Mouse (Mus musculus): ENCODE data around the gene Rasal2.

The Rasal2 gene

GRCm38 (mm10) chr1:157346661-157347060 lies 65.7 kb downstream of the Rasal2 start:
- in situ Hi-C loops (cut with MboI) = no loop called here

- in situ Hi-C loops (cut with MboI) = no loop called here
Observed at GRCm38 (mm10) chr1:157343519-157343918, 68.9 kb downstream of the Rasal2 start.

DNA sequence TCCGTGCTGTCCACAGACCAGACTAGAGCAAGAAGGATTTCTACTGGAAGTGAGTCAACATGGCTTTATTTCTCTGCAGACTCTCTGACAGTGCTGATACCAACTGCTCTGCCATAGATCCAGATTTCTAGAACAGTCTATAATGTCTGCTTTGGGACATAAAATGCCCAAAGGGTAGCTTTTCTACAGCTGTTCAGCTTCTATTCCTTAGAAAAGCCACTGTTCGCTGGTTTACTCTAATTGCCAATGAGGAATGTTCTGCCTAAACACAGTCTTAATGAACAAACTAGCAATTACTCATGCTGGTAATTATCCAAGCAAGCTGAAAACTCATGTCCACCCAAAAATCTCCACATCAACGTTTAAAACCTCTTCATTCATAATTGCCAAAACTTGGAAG lies 77.6 kb downstream of the Rasal2 start:
- in situ Hi-C loops (cut with MboI) = no loop called here

- in situ Hi-C loops (cut with MboI) = no loop called here
Observed at GRCm38 (mm10) chr1:157328068-157328467, 84.3 kb downstream of the Rasal2 start.

DNA sequence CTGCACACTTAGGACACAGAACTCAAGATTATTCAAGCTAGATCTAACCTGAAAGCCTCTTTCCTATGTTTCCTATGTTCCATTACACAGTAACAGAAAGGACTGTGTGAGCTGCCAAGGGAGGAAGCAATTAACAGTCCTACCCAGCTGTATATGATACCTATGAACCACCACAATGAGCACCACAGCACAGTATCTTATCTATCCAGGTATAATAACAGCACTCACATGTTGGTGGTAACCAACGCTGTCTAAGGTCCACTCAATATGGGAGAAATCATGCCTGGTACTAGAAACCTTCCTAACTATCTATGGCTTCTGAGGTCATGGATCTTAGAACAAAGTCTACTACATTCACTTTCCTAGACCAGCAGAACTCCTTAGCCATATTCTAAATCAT lies 89.3 kb downstream of the Rasal2 start:
- in situ Hi-C loops (cut with MboI) = no loop called here

DNA sequence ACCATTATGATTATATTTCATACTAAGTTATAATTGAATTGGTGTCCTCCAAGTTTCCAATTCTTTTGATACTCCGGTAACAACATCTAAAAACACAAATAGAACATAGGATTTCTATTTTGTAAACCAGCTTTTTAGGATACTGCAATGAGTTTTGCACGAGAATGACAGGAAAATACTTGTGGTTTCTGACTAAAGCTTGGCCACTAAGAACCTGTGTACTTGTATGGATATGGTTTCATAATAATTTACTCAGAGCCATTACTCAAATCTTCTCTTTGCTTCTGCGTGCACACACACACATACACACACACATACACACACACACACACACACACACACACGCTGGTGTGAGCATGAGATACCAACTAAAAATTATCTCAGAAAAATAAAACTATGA lies 93.5 kb downstream of the Rasal2 start:
- in situ Hi-C loops (cut with MboI) = no loop called here

DNA sequence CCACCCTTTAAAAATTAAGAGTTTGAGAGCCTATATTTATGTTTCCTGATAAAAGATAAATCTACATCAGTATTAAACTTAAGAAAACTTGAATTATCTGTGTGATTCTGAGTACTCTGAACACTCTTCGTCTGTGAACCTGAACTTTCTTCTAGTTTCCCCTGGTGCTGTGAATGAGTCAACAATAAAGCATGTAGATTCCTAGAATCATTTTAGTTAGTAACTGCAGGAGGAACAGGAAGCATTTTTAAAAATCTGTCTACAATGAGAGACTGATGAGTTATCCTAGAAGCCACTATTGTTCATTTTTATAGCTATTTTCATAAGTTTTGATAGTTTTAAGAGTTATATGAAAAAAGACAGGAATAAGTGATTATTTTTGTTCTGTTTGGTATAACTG lies 111.1 kb downstream of the Rasal2 start:
- in situ Hi-C loops (cut with MboI) = no loop called here

DNA sequence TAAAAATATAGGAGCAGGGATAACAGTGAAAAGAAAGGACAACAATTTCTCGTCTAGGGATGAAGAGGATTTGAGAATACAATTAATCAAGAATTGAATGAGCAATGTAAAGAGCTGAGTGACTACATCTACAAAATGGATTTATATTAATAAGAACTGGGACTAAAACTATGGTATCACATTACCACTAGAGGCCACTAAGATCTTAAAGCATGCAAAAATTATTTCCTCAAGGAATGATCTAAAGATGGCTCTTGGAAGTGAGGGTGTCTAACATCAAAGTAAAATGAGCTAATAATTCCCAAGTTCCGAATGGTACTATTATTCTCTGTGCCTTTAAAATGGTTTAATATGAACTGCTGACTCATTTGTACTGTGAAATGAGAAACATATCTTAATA lies 112.8 kb downstream of the Rasal2 start:
- in situ Hi-C loops (cut with MboI) = no loop called here

GRCm38 (mm10) chr1:157298990-157299389 lies 113.4 kb downstream of the Rasal2 start:
- in situ Hi-C loops (cut with MboI) = no loop called here

- in situ Hi-C loops (cut with MboI) = no loop called here
Observed at GRCm38 (mm10) chr1:157297137-157297536, 115.3 kb downstream of the Rasal2 start.

- in situ Hi-C loops (cut with MboI) = no loop called here
Observed at GRCm38 (mm10) chr1:157295868-157296267, 116.5 kb downstream of the Rasal2 start.

DNA sequence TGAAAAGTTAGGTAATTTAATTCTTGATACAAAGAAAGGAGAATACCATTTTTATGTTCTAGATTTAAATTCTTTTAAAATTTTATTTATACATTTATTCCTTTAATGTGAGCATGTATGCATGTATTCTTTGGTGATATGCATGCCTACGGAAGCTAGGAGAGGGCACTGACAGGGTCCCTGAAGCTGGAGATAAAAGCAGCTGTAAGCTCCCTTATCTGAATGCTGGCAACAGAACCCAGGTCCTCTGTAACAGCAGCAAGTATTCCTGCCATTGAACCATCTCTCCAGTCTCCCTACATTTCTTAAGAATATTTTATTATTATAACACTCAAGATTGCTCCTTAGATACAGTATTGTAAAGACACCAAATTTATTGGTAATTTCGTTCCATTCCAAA lies 122.2 kb downstream of the Rasal2 start:
- in situ Hi-C loops (cut with MboI) = no loop called here

DNA sequence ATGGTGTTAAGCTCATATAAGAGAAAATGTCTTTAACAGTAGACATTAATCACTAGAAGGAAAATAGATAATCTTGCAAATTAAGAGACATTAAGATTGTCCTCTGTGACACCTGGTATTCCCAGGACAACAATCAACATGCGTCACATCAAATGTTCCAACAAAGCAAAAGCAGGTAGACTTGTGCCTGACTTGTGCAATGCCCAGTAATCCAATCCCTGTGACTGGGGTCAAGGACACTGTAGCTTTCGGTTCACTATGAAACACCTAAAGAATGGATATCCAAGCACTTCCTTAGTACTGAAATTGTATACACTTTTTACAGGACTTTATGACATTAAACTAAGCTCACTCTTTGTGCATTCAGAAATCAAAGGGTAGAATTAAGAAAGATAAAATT lies 123.1 kb downstream of the Rasal2 start:
- in situ Hi-C loops (cut with MboI) = no loop called here

GRCm38 (mm10) chr1:157286561-157286960 lies 125.8 kb downstream of the Rasal2 start:
- in situ Hi-C loops (cut with MboI) = no loop called here

- in situ Hi-C loops (cut with MboI) = no loop called here
Observed at GRCm38 (mm10) chr1:157285366-157285765, 127.0 kb downstream of the Rasal2 start.

DNA sequence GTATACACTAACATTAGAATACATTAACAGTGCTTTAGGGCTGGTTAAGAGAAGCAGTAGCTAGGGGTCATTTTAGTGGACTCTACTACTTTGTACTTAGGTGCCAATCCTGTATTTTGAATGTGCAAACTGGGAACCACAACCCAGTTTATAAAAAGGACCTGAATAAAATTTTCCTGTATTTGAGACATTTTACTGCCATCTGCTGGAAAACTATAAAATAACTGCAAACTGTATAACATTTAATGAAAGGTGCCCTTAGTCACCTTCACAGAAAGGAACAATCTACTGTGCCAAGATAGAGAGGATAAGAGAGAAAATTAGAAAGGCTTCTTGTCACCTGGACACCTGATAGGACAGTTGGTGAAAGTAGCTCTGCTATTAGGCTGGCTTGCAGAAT lies 131.6 kb downstream of the Rasal2 start:
- in situ Hi-C loops (cut with MboI) = no loop called here

DNA sequence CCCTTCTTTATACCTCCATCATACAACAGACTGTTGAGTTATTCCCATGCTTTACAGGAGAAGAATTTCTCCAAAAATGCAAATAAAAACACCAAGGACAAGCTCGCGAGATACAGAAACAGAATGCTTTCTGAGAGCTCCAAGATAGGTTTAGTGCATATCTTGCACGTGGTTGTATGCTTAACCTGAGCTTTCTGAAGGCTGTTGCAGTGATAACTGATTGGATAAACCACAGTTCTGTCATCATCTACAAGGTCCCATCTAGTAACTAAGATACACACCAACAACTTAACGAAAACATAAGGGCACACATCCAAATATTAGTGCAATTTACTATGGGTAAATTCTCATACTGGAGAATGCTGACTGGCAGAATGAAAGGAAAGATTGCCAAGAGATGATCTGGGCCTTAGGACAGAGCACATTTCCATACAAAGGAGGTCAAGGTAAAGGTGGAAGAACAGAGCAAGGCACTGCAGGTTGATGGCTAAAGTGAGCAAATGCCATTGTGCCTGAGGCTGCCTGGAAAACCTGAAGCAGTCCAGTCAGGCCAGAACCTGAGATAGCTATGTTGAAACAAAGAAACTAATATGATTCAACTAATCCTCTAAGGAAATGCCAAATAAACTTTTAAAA lies 136.6 kb downstream of the Rasal2 start:
- in situ Hi-C loops (cut with MboI) = no loop called here

DNA sequence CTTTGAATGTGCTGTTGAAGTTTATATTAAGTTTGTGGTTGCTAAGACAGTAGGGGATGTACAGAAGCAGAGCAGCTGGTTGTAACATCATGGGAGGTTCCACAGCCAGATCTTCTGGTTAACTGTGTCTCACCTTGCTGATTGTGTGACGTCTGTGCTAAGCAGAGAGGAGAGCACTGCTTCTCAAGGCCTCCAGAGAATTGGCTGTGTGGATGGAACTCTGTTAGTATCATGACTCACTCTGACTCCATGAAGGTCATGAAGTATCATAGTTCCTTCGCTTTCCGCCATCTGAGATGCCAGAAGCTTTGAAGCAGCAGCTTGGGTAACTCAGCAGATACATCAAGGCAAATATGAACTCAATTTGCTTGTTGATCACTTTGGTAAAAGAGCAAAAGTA lies 144.5 kb downstream of the Rasal2 start:
- in situ Hi-C loops (cut with MboI) = no loop called here

- in situ Hi-C loops (cut with MboI) = no loop called here
Observed at GRCm38 (mm10) chr1:157256562-157256961, 155.8 kb downstream of the Rasal2 start.

DNA sequence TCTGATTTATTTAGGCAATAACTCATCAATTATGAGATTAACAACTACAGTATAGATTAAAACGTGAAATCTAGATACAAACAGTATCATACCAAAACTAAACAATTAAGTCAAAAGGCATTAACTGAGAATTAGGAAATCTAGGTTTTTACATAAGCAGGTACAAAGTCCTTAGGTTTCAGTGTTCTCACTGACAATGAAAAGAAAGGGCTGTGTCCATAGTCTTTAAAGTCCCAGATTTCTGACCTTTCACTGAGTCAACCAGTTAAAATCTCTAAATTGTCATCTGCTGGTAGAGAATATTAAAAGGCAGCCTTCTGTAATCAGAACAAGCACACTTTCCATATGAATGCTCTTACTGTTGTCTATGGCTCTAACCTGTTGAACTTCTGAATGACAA lies 156.6 kb downstream of the Rasal2 start:
- in situ Hi-C loops (cut with MboI) = no loop called here

GRCm38 (mm10) chr1:157253600-157254490 lies 158.6 kb downstream of the Rasal2 start:
- in situ Hi-C loops (cut with MboI) = no loop called here

DNA sequence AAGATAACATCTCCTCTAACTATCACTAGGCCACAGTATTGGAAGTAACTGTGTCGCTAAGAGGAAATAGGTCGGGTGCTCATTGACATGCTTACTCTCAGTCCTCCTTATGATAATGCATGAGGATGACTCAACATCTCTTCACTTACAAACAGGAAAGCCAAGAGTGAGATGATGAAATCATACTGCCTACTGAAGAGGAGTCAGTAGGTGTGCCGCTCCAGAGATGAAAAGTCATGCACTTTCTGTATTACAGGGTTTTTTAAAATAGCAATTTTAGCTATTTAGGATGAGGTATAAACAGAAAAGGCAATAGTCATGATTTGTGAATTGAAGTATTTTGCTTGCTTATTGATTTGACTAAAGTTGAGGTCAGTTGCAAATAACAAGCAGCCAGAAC lies 164.3 kb downstream of the Rasal2 start:
- in situ Hi-C loops (cut with MboI) = no loop called here

DNA sequence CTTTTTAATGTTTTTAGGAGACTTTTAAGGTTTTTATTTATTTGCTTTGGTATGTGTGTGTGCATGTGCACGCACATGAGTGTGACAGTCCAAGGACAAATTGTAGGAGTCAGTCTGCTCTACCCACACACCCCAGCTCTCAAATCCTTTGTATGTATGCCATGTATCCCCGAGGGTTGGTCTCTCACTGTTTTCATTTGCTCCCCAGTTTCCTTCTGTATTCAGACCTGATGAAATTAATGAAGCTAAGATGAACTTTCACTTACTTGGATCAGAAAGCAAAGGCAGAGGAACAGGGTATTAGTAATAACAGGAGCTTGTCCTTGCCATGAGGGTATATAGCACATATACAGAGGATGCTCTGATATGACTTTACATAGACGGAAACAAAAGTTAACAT lies 165.1 kb downstream of the Rasal2 start:
- in situ Hi-C loops (cut with MboI) = no loop called here

Measured in mature B cell (primary cell).